Mouse (Mus musculus) heart, adult 2 months (tissue): ENCODE measurements at regions not wholly inside any gene's neighbourhood (a gene's known extent, or its start where the extent isn't known, plus 50 kb on each side); places are given as distances from the start of the nearest gene placed in this dataset.

Experiments
- CTCF ChIP-seq: fragments of 200-600 bp; IDR thresholded peaks from 2 replicates; pipeline ENCODE4 v1.8.1; 2022; ENCODE audit warnings: antibody characterized with exemption, mild to moderate bottlenecking, moderate library complexity
- EP300 ChIP-seq: fragments of 200-500 bp; IDR thresholded peaks from 2 replicates; pipeline ENCODE4 v1.6.1; 2011; ENCODE audit warnings: low read depth, low read length, control low read depth; ENCODE audit not compliant: insufficient read depth
- POLR2A ChIP-seq: fragments of 200-500 bp; IDR thresholded peaks from 2 replicates; pipeline ENCODE4 v1.6.1; 2011; ENCODE audit warnings: mild to moderate bottlenecking, low read depth, low read length, control low read depth; ENCODE audit not compliant: insufficient read depth

DNA sequence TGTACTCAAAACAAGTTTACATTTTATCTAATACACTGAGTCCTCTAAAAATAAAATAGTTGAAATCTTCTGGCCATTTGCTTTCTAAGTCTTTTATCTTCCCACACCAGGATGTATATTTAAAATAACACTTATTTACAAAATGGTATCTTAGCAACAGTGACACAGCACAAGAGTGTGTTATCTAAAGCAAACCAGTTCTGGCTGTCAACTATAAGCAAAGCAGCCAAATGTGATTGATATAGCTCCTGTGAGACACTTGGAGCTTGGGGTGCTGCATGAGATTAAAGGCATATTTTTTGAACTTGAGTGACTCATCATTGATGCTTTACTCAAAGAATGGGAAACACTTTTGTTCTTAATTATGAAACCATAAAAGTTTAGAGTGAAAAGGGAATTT is 62.7 kb downstream of the Npy1r start:
- TF ChIP-seq POLR2A (no peak), CTCF (no peak), EP300 (no peak)
